Mouse (Mus musculus): ENCODE results near the gene Cwc15. TPM values are rescaled to one million over a fixed set of nuclear protein-coding genes. Genes with fewer than 3 reads are reported as not detected.

The Cwc15 gene
- total and polyA plus RNA-seq, 2 experiments from 2014 or later = 71.9 to 154 TPM

DNA sequence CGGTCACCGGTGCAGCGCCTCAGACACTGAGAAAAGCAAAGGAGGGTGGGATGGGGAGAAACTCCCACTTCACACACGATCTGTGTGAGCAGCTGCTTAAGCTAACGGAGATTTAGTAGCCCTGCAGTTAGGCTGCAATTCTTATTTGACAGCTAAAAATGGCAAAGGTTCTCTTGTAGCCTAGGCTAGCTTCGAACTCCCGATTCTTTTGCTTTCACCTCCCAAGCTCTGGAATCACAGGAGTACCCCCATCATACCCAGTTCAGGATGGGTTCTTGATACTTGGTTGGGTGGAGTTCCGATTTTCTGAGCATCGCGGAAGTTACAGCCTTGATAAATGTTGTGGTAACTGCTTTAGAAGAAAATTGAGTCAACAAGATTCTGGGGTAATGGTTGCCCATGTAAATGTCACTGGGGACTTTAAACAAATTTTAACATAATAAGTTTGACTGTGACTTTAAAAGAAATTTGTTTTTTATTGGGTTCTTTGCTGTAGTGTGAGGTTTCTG lies 553 bp downstream of the Cwc15 start:
- peak overlapping the region; percentile 93 for H3K4me3 ChIP-seq (ENCODE audit: low read depth, low read length)
- peak overlapping the region; percentile 64 for H3K4me2 ChIP-seq (ENCODE audit: low read depth)
- no peaks in the 10 kb centered on the region for H3K9me3 ChIP-seq (ENCODE audit: low read length)
- DNase-seq = no peak
- 4% methylated on average over 10 of the region's 10 CpGs for WGBS
- TF ChIP-seq CTCF (IDR thresholded peaks at IDR 0.05; ENCODE audit: low read depth) = no peak
- ATAC-seq = no peak
- H3K27ac ChIP-seq (ENCODE audit: low read depth, low read length) = peak overlapping the region; percentile 84
- H3K4me1 ChIP-seq (ENCODE audit: insufficient read depth) = no peaks in the 10 kb centered on the region; the same call in 1 of the 2 replicates
- peaks cover 36% of the 10 kb centered on the region for H3K36me3 ChIP-seq (ENCODE audit: insufficient read depth)
- no peaks in the 10 kb centered on the region for H3K27me3 ChIP-seq (ENCODE audit: insufficient read depth, low read length)
- peak overlapping the region; percentile 81 for H3K9ac ChIP-seq

DNA sequence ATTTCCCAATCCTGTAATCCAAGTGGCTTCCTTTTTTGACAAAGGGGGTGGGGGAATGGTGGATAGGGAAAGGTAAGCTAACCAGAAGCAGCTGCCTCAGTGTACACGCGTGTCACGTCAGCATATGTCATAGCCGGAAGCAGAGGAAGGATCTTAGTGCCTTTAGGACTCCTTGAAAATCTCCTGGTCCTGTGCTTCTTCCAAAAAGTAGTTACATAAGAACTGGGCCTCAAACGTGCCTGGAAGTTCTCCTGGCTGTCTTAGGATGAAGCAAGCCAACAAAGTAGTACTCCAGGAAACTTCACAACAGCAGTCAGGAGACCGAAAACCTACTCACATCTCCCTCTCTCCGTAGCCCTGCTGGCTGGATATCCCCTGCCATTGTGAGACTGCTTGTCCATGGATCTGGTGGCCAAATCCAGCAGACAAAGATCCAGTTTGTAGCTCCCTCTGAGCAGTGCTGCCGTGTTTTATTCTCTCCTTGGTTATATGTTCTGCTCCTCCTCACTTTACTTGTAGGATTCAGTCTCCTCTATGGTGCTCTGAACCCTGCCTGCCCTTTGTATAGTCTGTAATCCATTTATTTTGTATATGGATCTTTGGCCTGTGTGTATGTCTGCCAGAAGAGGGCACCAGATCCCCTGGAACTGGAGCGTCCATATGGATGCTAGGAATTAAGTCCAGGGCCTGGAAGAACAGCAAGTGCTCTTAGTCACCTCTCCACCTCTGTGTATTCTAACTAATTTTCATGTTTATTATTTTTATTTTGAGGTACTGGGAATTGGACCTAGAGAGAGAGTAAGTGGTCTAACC lies 12.4 kb downstream of the Cwc15 start:
- H3K36me3 ChIP-seq (ENCODE audit: insufficient read depth) = peaks cover 29% of the 10 kb centered on the region
- 76% methylated on average over 9 of the region's 9 CpGs for WGBS
- no peaks in the 10 kb centered on the region for H3K4me1 ChIP-seq (ENCODE audit: insufficient read depth)
- no peaks in the 10 kb centered on the region for H3K27me3 ChIP-seq (ENCODE audit: insufficient read depth, low read length)
- no peaks in the 10 kb centered on the region for H3K9me3 ChIP-seq (ENCODE audit: low read length)
- TF ChIP-seq CTCF (IDR thresholded peaks at IDR 0.05; ENCODE audit: low read depth) = peak; percentile 80
- H3K9ac ChIP-seq = no peak overlapping the region
- no peak overlapping the region for H3K4me2 ChIP-seq (ENCODE audit: low read depth)
- DNase-seq (peak; percentile 66), ATAC-seq (peak; percentile 81)
- no peak overlapping the region for H3K27ac ChIP-seq (ENCODE audit: low read depth, low read length)
- H3K4me3 ChIP-seq (ENCODE audit: low read depth, low read length) = no peak overlapping the region

DNA sequence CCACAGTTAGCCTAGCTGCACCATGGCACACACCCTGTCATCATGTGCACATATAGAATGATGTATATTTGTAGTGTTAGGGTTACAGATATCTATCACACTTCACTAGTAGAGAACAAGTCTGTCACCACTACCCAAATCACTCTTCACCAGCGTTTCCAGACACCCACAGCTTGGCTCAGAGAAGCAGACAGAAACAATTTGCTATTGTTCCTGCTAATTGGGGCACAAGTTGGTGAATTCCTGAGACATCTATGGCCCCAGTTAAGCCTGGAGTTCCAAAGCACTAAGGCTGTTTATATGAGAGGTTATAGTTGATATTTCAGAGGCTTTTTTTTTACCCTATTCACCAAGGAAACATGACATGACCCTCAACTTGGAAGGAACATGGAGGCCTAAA lies 16.9 kb downstream of the Cwc15 start:
- no peaks in the 10 kb centered on the region for H3K9me3 ChIP-seq (ENCODE audit: low read length)
- 22% methylated on average over 1 of the region's 1 CpGs for WGBS
- H3K27ac ChIP-seq (ENCODE audit: low read depth, low read length) = no peak overlapping the region
- H3K4me1 ChIP-seq (ENCODE audit: insufficient read depth) = no peaks in the 10 kb centered on the region
- no peak for TF ChIP-seq CTCF (IDR thresholded peaks at IDR 0.05; ENCODE audit: low read depth)
- H3K27me3 ChIP-seq (ENCODE audit: insufficient read depth, low read length) = no peaks in the 10 kb centered on the region
- DNase-seq (no peak), ATAC-seq (no peak)
- H3K4me2 ChIP-seq (ENCODE audit: low read depth) = no peak overlapping the region
- H3K36me3 ChIP-seq (ENCODE audit: insufficient read depth) = no peaks in the 10 kb centered on the region
- H3K4me3 ChIP-seq (ENCODE audit: low read depth, low read length) = no peak overlapping the region
- no peak overlapping the region for H3K9ac ChIP-seq

DNA sequence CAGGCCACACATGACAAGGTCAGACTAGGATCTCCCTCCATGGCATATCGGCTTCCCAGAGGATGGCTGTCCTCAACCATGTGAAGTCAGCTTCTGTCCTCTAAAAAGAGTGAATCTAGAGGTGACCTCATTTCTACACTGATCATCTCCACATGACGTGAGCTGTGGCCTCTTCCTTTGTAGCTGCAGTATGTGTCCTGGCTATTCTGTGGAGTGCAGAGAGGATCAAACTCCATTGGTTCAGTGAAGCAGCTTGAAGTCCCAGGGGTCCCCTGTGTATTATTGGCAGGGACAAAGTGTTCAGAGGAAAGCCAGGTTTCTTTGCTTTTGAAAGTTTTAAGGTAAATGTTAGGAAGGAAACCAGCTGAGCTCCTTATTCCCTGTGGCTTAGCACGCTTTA lies 17.7 kb downstream of the Cwc15 start:
- Histone ChIP-seq H3K9me3 (ENCODE audit: low read length) (no peaks in the 10 kb centered on the region), H3K36me3 (ENCODE audit: insufficient read depth) (no peaks in the 10 kb centered on the region), H3K4me1 (ENCODE audit: insufficient read depth) (no peaks in the 10 kb centered on the region), H3K27me3 (ENCODE audit: insufficient read depth, low read length) (no peaks in the 10 kb centered on the region), H3K4me3 (ENCODE audit: low read depth, low read length) (no peak overlapping the region), H3K9ac (no peak overlapping the region), H3K27ac (ENCODE audit: low read depth, low read length) (no peak overlapping the region), H3K4me2 (ENCODE audit: low read depth) (no peak overlapping the region)
- no peak for TF ChIP-seq CTCF (IDR thresholded peaks at IDR 0.05; ENCODE audit: low read depth)
- ATAC-seq (peak; percentile 53; the same call in 1 of the 2 replicates), DNase-seq (no peak)
- 77% methylated on average over 3 of the region's 3 CpGs for WGBS

DNA sequence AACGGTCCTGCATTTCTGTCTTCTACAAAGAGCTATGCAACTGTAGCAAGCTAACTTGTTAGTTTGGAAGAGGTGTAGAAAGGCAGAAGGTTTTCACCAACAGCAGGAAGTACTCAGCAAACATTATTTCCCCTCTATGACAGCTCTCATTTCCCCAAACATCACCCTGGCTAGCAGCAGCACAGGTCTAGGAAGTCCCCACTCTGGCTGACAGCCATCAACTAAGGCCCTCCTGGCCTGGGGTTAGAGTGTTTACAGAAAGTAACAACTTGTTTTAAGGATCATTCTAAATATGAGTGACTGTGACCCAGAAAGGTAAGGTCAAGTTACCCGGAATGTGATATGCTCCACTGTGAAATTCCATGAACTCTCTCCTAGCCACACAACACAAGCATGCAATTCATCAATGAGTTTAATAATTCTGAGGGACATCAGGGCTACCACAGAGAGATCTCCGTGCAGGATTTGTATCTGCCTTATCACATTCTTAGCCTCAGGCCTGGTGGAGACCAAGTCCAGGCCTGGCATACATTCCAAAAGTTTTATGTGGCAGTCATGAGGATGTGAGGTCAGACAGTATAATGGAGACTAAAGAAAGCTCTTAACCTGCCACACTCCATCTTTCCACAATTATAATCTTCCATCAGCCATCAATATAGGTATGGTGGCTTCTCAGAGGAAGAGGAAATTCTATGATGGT lies 20.7 kb downstream of the Cwc15 start:
- no peaks in the 10 kb centered on the region for H3K36me3 ChIP-seq (ENCODE audit: insufficient read depth)
- ATAC-seq (no peak), DNase-seq (no peak)
- H3K9me3 ChIP-seq (ENCODE audit: low read length) = no peaks in the 10 kb centered on the region
- 80% methylated on average over 3 of the region's 3 CpGs for WGBS
- no peak for TF ChIP-seq CTCF (IDR thresholded peaks at IDR 0.05; ENCODE audit: low read depth)
- H3K27me3 ChIP-seq (ENCODE audit: insufficient read depth, low read length) = no peaks in the 10 kb centered on the region
- H3K27ac ChIP-seq (ENCODE audit: low read depth, low read length) = no peak overlapping the region
- no peaks in the 10 kb centered on the region for H3K4me1 ChIP-seq (ENCODE audit: insufficient read depth)
- H3K4me3 ChIP-seq (ENCODE audit: low read depth, low read length) = no peak overlapping the region
- H3K9ac ChIP-seq = no peak overlapping the region
- H3K4me2 ChIP-seq (ENCODE audit: low read depth) = no peak overlapping the region

DNA sequence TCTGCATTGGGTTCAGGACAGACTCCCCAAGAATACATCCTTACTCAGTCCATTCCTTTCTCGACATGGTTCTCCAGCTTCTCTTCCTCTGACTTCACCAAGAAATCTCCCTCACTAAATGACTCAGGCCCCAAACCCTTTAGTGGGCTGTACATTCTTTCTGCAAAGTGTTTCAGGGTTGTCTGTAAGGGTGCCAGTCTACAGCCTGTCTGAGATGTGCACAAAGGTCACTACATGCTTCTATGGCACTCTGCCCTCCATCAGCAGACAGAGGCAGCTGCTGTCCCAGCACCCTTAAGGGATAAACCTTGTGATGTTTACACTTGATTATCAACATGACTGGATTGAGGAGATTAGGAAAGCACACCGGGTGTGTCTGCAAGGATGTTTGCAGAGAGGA lies 21.3 kb downstream of the Cwc15 start:
- H3K36me3 ChIP-seq (ENCODE audit: insufficient read depth) = no peaks in the 10 kb centered on the region
- H3K4me2 ChIP-seq (ENCODE audit: low read depth) = no peak overlapping the region
- no peaks in the 10 kb centered on the region for H3K4me1 ChIP-seq (ENCODE audit: insufficient read depth)
- no peak for TF ChIP-seq CTCF (IDR thresholded peaks at IDR 0.05; ENCODE audit: low read depth)
- no peak overlapping the region for H3K4me3 ChIP-seq (ENCODE audit: low read depth, low read length)
- no peak overlapping the region for H3K9ac ChIP-seq
- WGBS = 63% methylated on average over 2 of the region's 2 CpGs
- no peak for DNase-seq
- no peak overlapping the region for H3K27ac ChIP-seq (ENCODE audit: low read depth, low read length)
- no peak for ATAC-seq
- no peaks in the 10 kb centered on the region for H3K27me3 ChIP-seq (ENCODE audit: insufficient read depth, low read length)
- no peaks in the 10 kb centered on the region for H3K9me3 ChIP-seq (ENCODE audit: low read length)
